Mouse (Mus musculus) A20 (cell line): Measurements from ENCODE around the gene Zfp541.
A peak's percentile ranks its signal among the peaks of the same experiment; 100 is the strongest.

Experiments
- DNase-seq: peaks from one replicate; pipeline ENCODE4 v3.0.0-alpha.2; 2011; ENCODE audit warnings: low read depth, low spot score

The Zfp541 gene

GRCm38 (mm10) chr7:16128899-16129298 lies 67.3 kb downstream of the Zfp541 start:
- DNase-seq: no peak

- DNase-seq: peak; percentile 69
Observed at GRCm38 (mm10) chr7:16129421-16129845, 67.8 kb downstream of the Zfp541 start, which contains the start of gene Slc8a2. Slc8a2 (plus strand) TSS chr7:16129826.

- DNase-seq: no peak
Observed at GRCm38 (mm10) chr7:16129846-16130691, 68.5 kb downstream of the Zfp541 start.

GRCm38 (mm10) chr7:16130956-16131634 lies 69.5 kb downstream of the Zfp541 start:
- peak; percentile 31 for DNase-seq

- DNase-seq: peak; percentile 68
Observed at GRCm38 (mm10) chr7:16132161-16132581, 70.6 kb downstream of the Zfp541 start.

- DNase-seq: no peak
Observed at GRCm38 (mm10) chr7:16132926-16133325, 71.3 kb downstream of the Zfp541 start.

- no peak for DNase-seq
Observed at GRCm38 (mm10) chr7:16133691-16134090, 72.1 kb downstream of the Zfp541 start.

DNA sequence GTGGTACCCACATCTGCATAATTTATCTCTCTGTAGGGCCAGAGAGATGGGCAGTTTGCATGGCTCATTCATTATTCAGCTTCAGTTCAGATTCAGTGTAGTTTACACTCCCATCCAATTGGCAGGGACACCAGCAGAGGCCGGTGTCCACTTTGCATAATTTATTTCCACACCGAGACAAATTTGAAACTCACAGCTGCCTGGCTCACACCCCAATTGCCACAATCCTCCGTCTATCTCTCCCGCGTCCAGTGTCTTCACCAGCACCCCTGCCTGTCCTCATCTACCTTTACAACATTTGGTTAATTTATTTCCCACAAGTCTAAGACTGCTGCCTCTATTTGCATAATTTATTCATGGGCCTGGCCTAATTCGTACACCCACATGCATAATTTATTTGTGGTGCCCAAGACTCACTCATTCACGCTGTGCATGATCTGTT lies 73.4 kb downstream of the Zfp541 start:
- peak; percentile 63 for DNase-seq
